Mouse (Mus musculus): Measurements from ENCODE around the gene Hist2h2ab. TPM values are rescaled to one million over a fixed set of nuclear protein-coding genes. Genes with fewer than 3 reads are reported as not detected.

The Hist2h2ab gene
- total and polyA plus RNA-seq, 3 experiments = 1.1 to 31.4 TPM; not detected in 1

- in situ Hi-C loops (cut with MboI; ENCODE audit: low pct_ligation_motif_present, low pct_unique_long_range_greater_than_20kb, low sequenced_read_pairs) = no loop called here
- no peak for DNase-seq (ENCODE audit: extremely low read depth)
Measured at GRCm38 (mm10) chr3:96196437-96197128, 23.1 kb upstream of the Hist2h2ab start.

GRCm38 (mm10) chr3:96197129-96197749, 22.4 kb upstream of the Hist2h2ab start:
- in situ Hi-C loops (cut with MboI; ENCODE audit: low pct_ligation_motif_present, low pct_unique_long_range_greater_than_20kb, low sequenced_read_pairs) (no loop called here), dilution Hi-C loops (cut with MboI; ENCODE audit: extremely low pct_ligation_motif_present, extremely low pct_unique_long_range_greater_than_20kb, low sequenced_read_pairs) (no loop called here)
- peaks cover 6 to 39% of the 10 kb centered on the region in 2 experiments for H3K36me3 ChIP-seq (replicated peaks in 1 of 2; ENCODE audit: control insufficient read depth in 1 of 2, insufficient read depth in 1 of 2, low read length in 1 of 2)
- H3K4me3 ChIP-seq (replicated peaks in 1 of 3; ENCODE audit: low read depth in 2 of 3, low read length in 2 of 3, poor library complexity in 1 of 3) = peak overlapping the region; percentile 51 to 66 (median 65)
- peak; percentile 90 for DNase-seq (ENCODE audit: extremely low read depth)
- peaks cover 8% of the 10 kb centered on the region for H3K9me3 ChIP-seq (replicated peaks; ENCODE audit: low read length)
- H3K9ac ChIP-seq (ENCODE audit: insufficient read depth, low read depth) = peak overlapping the region; percentile 70
- peaks cover 7 to 21% of the 10 kb centered on the region in 2 experiments for H3K4me1 ChIP-seq (ENCODE audit: control insufficient read depth in 1 of 2, insufficient read depth in 2 of 2)
- peak overlapping the region; percentile 34 for H3K4me2 ChIP-seq (ENCODE audit: insufficient read depth, low read depth, poor library complexity, severe bottlenecking)
- no peaks in the 10 kb centered on the region for H3K79me2 ChIP-seq (replicated peaks; ENCODE audit: control insufficient read depth, extremely low read depth, insufficient read depth, poor library complexity, severe bottlenecking)
- H3K27ac ChIP-seq (ENCODE audit: insufficient read depth, low read depth) = peak overlapping the region; percentile 34
- no peaks in the 10 kb centered on the region for H3K27me3 ChIP-seq (replicated peaks)
- TF ChIP-seq MEF2A (IDR thresholded peaks at IDR 0.05; ENCODE audit: borderline replicate concordance, low read depth, low read length) (no peak), RCOR1 (conservative IDR thresholded peaks at IDR 0.05; ENCODE audit: low read depth, low read length) (no peak), POLR2AphosphoS2 (IDR thresholded peaks at IDR 0.05; ENCODE audit: low read depth, low read length) (no peak), TBP (conservative IDR thresholded peaks at IDR 0.05; ENCODE audit: low read depth, low read length) (peak; percentile 72; the same call in 1 of the 2 replicates), RAD21 (IDR thresholded peaks at IDR 0.05; ENCODE audit: low read depth, low read length) (no peak), JUN (IDR thresholded peaks at IDR 0.05; ENCODE audit: insufficient read depth, low read depth, low read length) (no peak), USF1 (IDR thresholded peaks at IDR 0.05; ENCODE audit: low read depth, low read length) (no peak), SIN3A (IDR thresholded peaks at IDR 0.05; ENCODE audit: low read length) (no peak), ZKSCAN1 (IDR thresholded peaks at IDR 0.05; ENCODE audit: borderline replicate concordance, low read depth, low read length) (no peak), KAT2A (IDR thresholded peaks at IDR 0.05; ENCODE audit: insufficient replicate concordance, low read length) (peak; percentile 66; the same call in 1 of the 2 replicates), MAFK (IDR thresholded peaks at IDR 0.05; ENCODE audit: insufficient replicate concordance, low read length) (no peak), NRF1 (IDR thresholded peaks at IDR 0.05; ENCODE audit: low read depth, low read length) (no peak; the same call in 1 of the 2 replicates), SMC3 (IDR thresholded peaks at IDR 0.05; ENCODE audit: low read depth, low read length) (no peak), ELF1 (IDR thresholded peaks at IDR 0.05; ENCODE audit: low read depth, low read length) (peak; percentile 68), POLR2A (IDR thresholded peaks at IDR 0.05; ENCODE audit: low read depth, low read length) (peak; percentile 80), BHLHE40 (IDR thresholded peaks at IDR 0.05; ENCODE audit: low read depth, low read length) (no peak), MYC (IDR thresholded peaks at IDR 0.05; ENCODE audit: low read depth, low read length) (no peak), MXI1 (IDR thresholded peaks at IDR 0.05; ENCODE audit: low read depth, low read length) (peak; percentile 54; the same call in 1 of the 2 replicates), NELFE (IDR thresholded peaks at IDR 0.05; ENCODE audit: low read depth, low read length) (peak; percentile 63; the same call in 1 of the 2 replicates), ZNF384 (IDR thresholded peaks at IDR 0.05; ENCODE audit: low read depth, low read length) (no peak), USF2 (conservative IDR thresholded peaks at IDR 0.05; ENCODE audit: low read depth, low read length) (no peak), EP300 (IDR thresholded peaks at IDR 0.05; ENCODE audit: low read length) (no peak), JUND (conservative IDR thresholded peaks at IDR 0.05; ENCODE audit: low read depth, low read length) (no peak), CTCF (conservative IDR thresholded peaks at IDR 0.05 in 1 of 2, IDR thresholded peaks at IDR 0.05 in 1 of 2; ENCODE audit: low read depth in 2 of 2, low read length in 2 of 2) (no peak), CHD1 (IDR thresholded peaks at IDR 0.05; ENCODE audit: low read depth, low read length) (no peak), PAX5 (IDR thresholded peaks at IDR 0.05; ENCODE audit: low read length) (no peak), HCFC1 (IDR thresholded peaks at IDR 0.05; ENCODE audit: low read depth, low read length) (peak; percentile 93), GABPA (IDR thresholded peaks at IDR 0.05; ENCODE audit: insufficient replicate concordance, low read depth, low read length) (peak; percentile 8; the same call in 1 of the 2 replicates), UBTF (IDR thresholded peaks at IDR 0.05; ENCODE audit: low read depth, low read length) (no peak)

More at GRCm38 (mm10) chr3:96196437-96197128, 23.1 kb upstream of the Hist2h2ab start:
- no peak overlapping the region; the same call in 1 of the 2 replicates for H3K27ac ChIP-seq (ENCODE audit: insufficient read depth, low read depth)
- H3K4me3 ChIP-seq (replicated peaks in 1 of 3; ENCODE audit: low read depth in 2 of 3, low read length in 2 of 3, poor library complexity in 1 of 3) = peak overlapping the region; percentile 51 to 66 (median 65)
- H3K4me2 ChIP-seq (ENCODE audit: insufficient read depth, low read depth, poor library complexity, severe bottlenecking) = peak overlapping the region; percentile 34
- peaks cover 7 to 21% of the 10 kb centered on the region in 2 experiments for H3K4me1 ChIP-seq (ENCODE audit: control insufficient read depth in 1 of 2, insufficient read depth in 2 of 2)
- peaks cover 6 to 44% of the 10 kb centered on the region in 2 experiments for H3K36me3 ChIP-seq (replicated peaks in 1 of 2; ENCODE audit: control insufficient read depth in 1 of 2, insufficient read depth in 1 of 2, low read length in 1 of 2)
- no peaks in the 10 kb centered on the region for H3K27me3 ChIP-seq (replicated peaks)
- dilution Hi-C loops (cut with MboI; ENCODE audit: extremely low pct_ligation_motif_present, extremely low pct_unique_long_range_greater_than_20kb, low sequenced_read_pairs) = no loop called here
- peaks cover 8% of the 10 kb centered on the region for H3K9me3 ChIP-seq (replicated peaks; ENCODE audit: low read length)
- H3K9ac ChIP-seq (ENCODE audit: insufficient read depth, low read depth) = peak overlapping the region; percentile 70; the same call in 1 of the 2 replicates
- TF ChIP-seq ZNF384 (IDR thresholded peaks at IDR 0.05; ENCODE audit: low read depth, low read length) (no peak), USF2 (conservative IDR thresholded peaks at IDR 0.05; ENCODE audit: low read depth, low read length) (no peak), TBP (conservative IDR thresholded peaks at IDR 0.05; ENCODE audit: low read depth, low read length) (no peak), ZMIZ1 (IDR thresholded peaks at IDR 0.05; ENCODE audit: low read depth, low read length) (no peak), KAT2A (IDR thresholded peaks at IDR 0.05; ENCODE audit: insufficient replicate concordance, low read length) (no peak)
- H3K79me2 ChIP-seq (replicated peaks; ENCODE audit: control insufficient read depth, extremely low read depth, insufficient read depth, poor library complexity, severe bottlenecking) = no peaks in the 10 kb centered on the region

All from CH12.LX (cell line).